Mouse (Mus musculus) T-helper 1 cell (primary cell): Measurements from ENCODE around the gene Gm27021.

Experiments used
- in situ Hi-C: fragments of 300-600 bp; cut with MboI, MseI; formaldehyde crosslinking; loops from one replicate; pipeline ENCODE4 v1.15.1; 2025; ENCODE audit warnings: high pct_unique_total_duplicates

Gene Gm27021

GRCm38 (mm10) chr8:120647532-120647931, 20.3 kb downstream of the Gm27021 start, which contains the start of gene 1190005I06Rik:
Gene 1190005I06Rik, minus strand, starts transcription at chr8:120647632.
- in situ Hi-C loops: no loop called here

GRCm38 (mm10) chr8:120644663-120645062, 23.2 kb downstream of the Gm27021 start:
- in situ Hi-C loops: no loop called here

GRCm38 (mm10) chr8:120642031-120642662, 25.7 kb downstream of the Gm27021 start:
- in situ Hi-C loops: no loop called here

GRCm38 (mm10) chr8:120641245-120641644, 26.6 kb downstream of the Gm27021 start:
- in situ Hi-C loops: no loop called here

- in situ Hi-C loops: no loop called here
Observed at GRCm38 (mm10) chr8:120634329-120634839, 33.5 kb downstream of the Gm27021 start.

- in situ Hi-C loops: no loop called here
Observed at GRCm38 (mm10) chr8:120633665-120634271, 34.1 kb downstream of the Gm27021 start.

GRCm38 (mm10) chr8:120632969-120633664, 34.8 kb downstream of the Gm27021 start:
- in situ Hi-C loops: no loop called here

- in situ Hi-C loops: no loop called here
Observed at GRCm38 (mm10) chr8:120631441-120632375, 36.2 kb downstream of the Gm27021 start.

- in situ Hi-C loops: no loop called here
Observed at GRCm38 (mm10) chr8:120630848-120631247, 37.0 kb downstream of the Gm27021 start.

GRCm38 (mm10) chr8:120630031-120630430, 37.8 kb downstream of the Gm27021 start:
- in situ Hi-C loops: no loop called here

- in situ Hi-C loops: no loop called here
Observed at GRCm38 (mm10) chr8:120627298-120627697, 40.6 kb downstream of the Gm27021 start.

GRCm38 (mm10) chr8:120626461-120626860, 41.4 kb downstream of the Gm27021 start:
- in situ Hi-C loops: no loop called here

GRCm38 (mm10) chr8:120623608-120624007, 44.3 kb downstream of the Gm27021 start:
- in situ Hi-C loops: no loop called here

GRCm38 (mm10) chr8:120622161-120622560, 45.7 kb downstream of the Gm27021 start:
- in situ Hi-C loops: no loop called here

GRCm38 (mm10) chr8:120620441-120620840, 47.4 kb downstream of the Gm27021 start:
- in situ Hi-C loops: no loop called here

GRCm38 (mm10) chr8:120619235-120620180, 48.4 kb downstream of the Gm27021 start:
- in situ Hi-C loops: no loop called here

- in situ Hi-C loops: no loop called here
Observed at GRCm38 (mm10) chr8:120618110-120618509, 49.8 kb downstream of the Gm27021 start.

GRCm38 (mm10) chr8:120616663-120617626, 50.9 kb downstream of the Gm27021 start:
- in situ Hi-C loops: no loop called here

- in situ Hi-C loops: no loop called here
Observed at GRCm38 (mm10) chr8:120614491-120614890, 53.4 kb downstream of the Gm27021 start.
